17 mouse cellular contexts compared by ENCODE assay signal in genomic region chr4:46068060-46068459, GRCm38 (mm10). TPM values are rescaled to one million over a fixed set of nuclear protein-coding genes. Genes with fewer than 3 reads are reported as not detected.
A peak's percentile ranks its signal among the peaks of the same experiment; 100 is the strongest.
DNase-seq lines count a peak whose midpoint lies in the region; ATAC-seq and TF ChIP-seq lines count a peak whose summit lies in the region.
"Had no signal": no experiment of that assay in that cellular context is flagged by ENCODE, and none has a peak within 500 bp of the region (broad histone marks: within the 10 kb centered on the region; RNA-seq: fewer than 3 reads in every experiment).

No protein-coding gene starts in this region.

- H3K4me1 ChIP-seq in heart, embryonic 10.5 days = peaks cover 59% of the 10 kb centered on the region
- H3K4me1 ChIP-seq in heart, postnatal 0 days (ENCODE audit: control insufficient read depth, insufficient read depth) = peaks cover 53% of the 10 kb centered on the region
- peaks cover 12% of the 10 kb centered on the region; the same call in 1 of the 2 replicates for H3K4me1 ChIP-seq in cortical plate, adult 2 months (ENCODE audit: control insufficient read depth, insufficient read depth, low read length)
- H3K4me1 ChIP-seq: forebrain, embryonic 15.5 days; hindbrain, embryonic 15.5 days had no signal

- WGBS in heart, embryonic 10.5 days = 77% methylated on average over 3 of the region's 3 CpGs
- WGBS in heart, postnatal 0 days = 26% methylated on average over 3 of the region's 3 CpGs

- no peak overlapping the region for H3K4me2 ChIP-seq in heart, postnatal 0 days (ENCODE audit: low read depth, low read length)
- H3K4me2 ChIP-seq: embryonic facial prominence, embryonic 12.5 days; forebrain, embryonic 15.5 days; heart, embryonic 11.5 days; hindbrain, embryonic 15.5 days had no signal

- DNase-seq in heart, adult 11 months = peak; percentile 91
- no peak for DNase-seq in heart, embryonic 10.5 days (ENCODE audit: low spot score)
- DNase-seq in heart, postnatal 0 days (ENCODE audit: low spot score) = no peak
- no peak for DNase-seq in heart, postnatal 4 days
- DNase-seq in layer of hippocampus, postnatal 36 days = no peak
- DNase-seq: adrenal gland, adult 2 months; adrenal gland, postnatal 25 days; cerebellum, postnatal 10 days; gastrocnemius, postnatal 14 days; heart, postnatal 14 days had no signal

- no peaks in the 10 kb centered on the region for H3K9me3 ChIP-seq in heart, embryonic 10.5 days
- no peaks in the 10 kb centered on the region for H3K9me3 ChIP-seq in heart, postnatal 0 days (replicated peaks; ENCODE audit: control insufficient read depth, low read length)
- H3K9me3 ChIP-seq: embryonic facial prominence, embryonic 12.5 days; forebrain, embryonic 15.5 days; hindbrain, embryonic 15.5 days had no signal

- no peak overlapping the region for H3K9ac ChIP-seq in heart, postnatal 0 days (replicated peaks; ENCODE audit: low read depth, low read length)
- H3K9ac ChIP-seq: embryonic facial prominence, embryonic 12.5 days; forebrain, embryonic 15.5 days; hindbrain, embryonic 15.5 days had no signal

- no peak for ATAC-seq in heart, postnatal 0 days (ENCODE audit: insufficient read depth, low read depth)
- ATAC-seq: forebrain, embryonic 15.5 days; intestine, embryonic 16.5 days had no signal

- no peaks in the 10 kb centered on the region for H3K27me3 ChIP-seq in heart, embryonic 10.5 days (ENCODE audit: insufficient read depth, poor library complexity, severe bottlenecking)
- no peaks in the 10 kb centered on the region for H3K27me3 ChIP-seq in heart, postnatal 0 days (ENCODE audit: control insufficient read depth, insufficient read depth, low read length)
- H3K27me3 ChIP-seq: CH12.LX; embryonic facial prominence, embryonic 12.5 days; forebrain, embryonic 15.5 days; hindbrain, embryonic 15.5 days had no signal

- no peak for TF ChIP-seq CTCF in heart, postnatal 0 days (IDR thresholded peaks at IDR 0.05; ENCODE audit: low read depth)
- no peak for TF ChIP-seq CTCF in cortical plate, adult 2 months (IDR thresholded peaks at IDR 0.05; ENCODE audit: extremely low read depth, insufficient read depth, low read length)

- H3K36me3 ChIP-seq in heart, embryonic 10.5 days = peaks cover 53% of the 10 kb centered on the region
- peaks cover 18% of the 10 kb centered on the region; the same call in 1 of the 2 replicates for H3K36me3 ChIP-seq in heart, postnatal 0 days (replicated peaks; ENCODE audit: control insufficient read depth, insufficient read depth, low read length)
- H3K36me3 ChIP-seq: embryonic facial prominence, embryonic 12.5 days; forebrain, embryonic 15.5 days; hindbrain, embryonic 15.5 days had no signal

- H3K4me3 ChIP-seq in heart, embryonic 10.5 days = no peak overlapping the region
- no peak overlapping the region for H3K4me3 ChIP-seq in heart, postnatal 0 days (ENCODE audit: low read depth, low read length)
- H3K4me3 ChIP-seq in cortical plate, adult 2 months (ENCODE audit: insufficient read depth, low read length) = no peak overlapping the region
- H3K4me3 ChIP-seq: embryonic facial prominence, embryonic 12.5 days; forebrain, embryonic 15.5 days; hindbrain, embryonic 15.5 days had no signal

- no peak overlapping the region for H3K27ac ChIP-seq in heart, embryonic 10.5 days
- peak overlapping the region; percentile 19; the same call in 1 of the 2 replicates for H3K27ac ChIP-seq in heart, postnatal 0 days (ENCODE audit: low read depth)
- peak overlapping the region; percentile 21 for H3K27ac ChIP-seq in cortical plate, adult 2 months (ENCODE audit: insufficient read depth, low read length)
- H3K27ac ChIP-seq: embryonic facial prominence, embryonic 12.5 days; forebrain, embryonic 15.5 days; hindbrain, embryonic 15.5 days had no signal

- TF ChIP-seq EP300 in heart, postnatal 0 days (IDR thresholded peaks at IDR 0.05; ENCODE audit: low read depth) = no peak

- no peak for TF ChIP-seq POLR2A in cortical plate, adult 2 months (IDR thresholded peaks at IDR 0.05; ENCODE audit: extremely low read depth, insufficient read depth, low read length)

RNA-seq across cellular contexts. Expression of gene Tmod1, which starts 29.3 kb away (rescaled TPM):
- 132 and 215 TPM in 2 replicates for polyA plus RNA-seq in heart, embryonic 10.5 days (2016; fragmentation: Nextera tagmentation; extraction: Ambion mirVana)
- 127 and 163 TPM in 2 replicates for total RNA-seq in heart, postnatal 0 days (2014; rRNA removed; ENCODE audit: low replicate concordance)
- polyA plus RNA-seq in heart, postnatal 0 days (2015; fragmentation: Nextera tagmentation; extraction: Ambion mirVana) = 220 and 224 TPM in 2 replicates
- total RNA-seq in heart, postnatal 4 days (2021) = 100 to 1,000 TPM; 278 to 282 TPM
- polyA plus RNA-seq in cortical plate, adult 2 months (2012; rRNA removed) = 48.2 and 50.9 TPM in 2 replicates
- 10 to 100 TPM; 20.4 to 21.4 TPM for total RNA-seq in layer of hippocampus, postnatal 36 days (2021)
